Mouse (Mus musculus) liver (tissue): ENCODE measurements around the gene Pfkfb1.

Experiments
- DNase-seq: peaks from one replicate; pipeline ENCODE4 v3.0.0-alpha.2; 2020; ENCODE audit warnings: mixed read lengths

Pfkfb1 gene

DNA sequence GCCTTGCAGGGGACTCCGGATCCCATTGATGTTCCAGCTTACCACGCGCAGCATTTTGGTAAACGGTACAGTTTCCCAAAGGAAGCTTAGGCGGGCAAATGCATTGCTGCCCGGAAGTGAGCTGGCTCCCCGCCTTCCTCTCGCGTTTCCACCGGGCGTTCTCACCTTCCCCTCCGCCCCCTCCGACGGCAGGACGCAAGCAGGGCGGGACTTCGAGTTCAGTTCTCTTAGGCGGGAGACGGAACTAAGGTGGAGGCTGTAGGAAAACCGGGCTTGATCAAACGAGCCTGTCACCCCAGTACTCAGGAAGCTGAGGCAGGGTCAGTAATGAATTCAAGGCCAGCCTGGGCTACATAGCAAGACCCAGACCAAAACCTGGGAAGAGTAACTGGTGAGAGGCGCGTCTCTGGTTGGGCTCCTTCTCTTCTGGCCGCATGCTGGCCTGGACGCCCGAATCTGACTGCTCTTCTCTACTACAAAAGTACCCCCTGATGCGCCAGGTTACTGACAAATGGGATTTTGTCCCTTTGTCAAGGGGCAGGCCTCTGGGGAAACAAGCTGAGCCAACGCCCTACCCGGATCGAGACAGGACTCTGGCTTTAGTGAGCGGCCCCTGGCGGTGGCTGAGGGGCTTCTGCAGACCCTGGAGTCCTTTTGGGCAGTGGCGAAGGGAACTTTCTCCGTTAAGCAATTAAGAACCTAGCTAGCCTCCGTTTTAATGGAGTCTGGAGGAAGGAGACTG lies at the start of gene Pfkfb1:
Gene Pfkfb1, plus strand, starts transcription at position 207 of the 742 bp plus-strand sequence.
- peak; percentile 89 for DNase-seq

DNA sequence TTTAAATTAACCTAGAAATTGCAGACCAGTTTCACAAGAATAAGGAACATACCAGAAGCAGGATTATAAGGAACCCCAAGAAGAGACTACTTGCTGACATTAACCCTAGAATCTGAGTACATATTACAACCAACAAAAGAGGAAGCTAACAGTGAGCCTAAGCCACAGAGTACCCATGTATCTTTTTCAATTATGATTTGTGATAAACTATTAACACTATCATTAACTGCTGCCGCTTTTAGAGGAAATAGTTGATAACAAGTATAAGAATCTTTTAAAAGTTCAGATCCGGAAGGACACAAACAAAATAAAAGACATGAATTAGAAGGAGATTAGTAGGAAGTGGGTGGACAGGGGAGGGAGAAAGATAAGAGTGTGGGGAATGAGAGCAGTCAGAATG lies 47.9 kb upstream of the Pfkfb1 start:
- DNase-seq, result no peak

DNA sequence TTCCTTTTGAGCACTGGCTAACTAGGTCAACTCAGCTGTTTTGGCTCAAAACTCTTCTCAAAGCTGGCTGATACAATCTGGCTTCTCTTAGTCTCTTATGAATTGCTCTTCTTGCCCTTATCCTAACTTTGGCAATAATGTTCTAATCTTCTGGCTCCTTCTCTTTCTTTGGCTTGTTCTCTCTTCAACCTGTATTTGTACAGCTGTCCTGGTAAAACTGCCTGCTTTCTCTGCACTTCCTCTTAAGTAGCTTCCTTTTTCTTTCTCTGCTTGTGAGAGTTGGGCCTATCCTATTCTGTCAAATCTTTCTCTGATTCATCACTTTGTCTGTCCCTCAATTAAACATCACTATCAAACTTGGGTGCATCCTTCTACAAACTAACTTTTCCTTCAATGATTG lies 46.3 kb upstream of the Pfkfb1 start:
- no peak for DNase-seq

DNA sequence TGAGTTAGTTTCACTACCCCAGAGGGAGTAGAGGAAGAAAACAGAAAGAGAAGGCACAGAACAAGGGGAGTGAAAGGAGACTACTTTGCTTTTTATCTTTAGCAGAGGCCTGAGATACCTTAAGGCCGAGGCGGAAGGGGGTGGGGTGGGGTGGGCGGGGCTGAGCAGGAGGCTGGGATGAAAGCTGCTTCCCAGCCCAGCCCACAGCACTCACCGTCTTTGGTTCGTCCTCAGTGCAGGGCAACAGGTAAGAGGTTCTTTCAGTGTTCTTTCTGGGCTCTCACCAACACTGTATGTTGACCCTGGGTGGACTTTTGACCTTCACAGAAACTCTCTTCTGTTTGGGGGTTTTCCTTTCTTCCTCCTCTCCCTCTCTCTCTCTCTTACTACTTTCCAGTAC lies 40.8 kb upstream of the Pfkfb1 start, which contains the start of gene Alas2:
Gene Alas2, plus strand, starts transcription at position 137 of the 400 bp plus-strand sequence.
- DNase-seq, result peak; percentile 84

DNA sequence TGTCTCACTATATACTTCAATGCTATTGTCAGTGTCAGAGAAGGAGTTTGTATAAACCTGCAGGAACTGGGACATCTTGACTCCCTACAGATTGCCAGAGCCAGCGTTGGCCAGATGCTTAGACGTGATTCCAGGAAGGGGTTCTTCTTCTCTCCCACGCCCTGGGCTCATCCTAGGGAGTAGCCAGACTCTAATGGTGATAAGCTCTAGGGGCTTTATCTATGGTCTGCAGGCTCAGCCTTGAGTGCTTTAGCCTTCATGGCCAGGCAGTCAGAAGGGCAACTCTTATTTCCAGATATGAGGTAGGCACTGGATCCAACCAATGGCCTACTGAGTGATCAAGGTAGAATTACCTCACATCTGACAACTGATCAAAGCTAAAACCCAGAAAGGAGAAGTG lies 38.4 kb upstream of the Pfkfb1 start:
- peak; percentile 87 for DNase-seq

DNA sequence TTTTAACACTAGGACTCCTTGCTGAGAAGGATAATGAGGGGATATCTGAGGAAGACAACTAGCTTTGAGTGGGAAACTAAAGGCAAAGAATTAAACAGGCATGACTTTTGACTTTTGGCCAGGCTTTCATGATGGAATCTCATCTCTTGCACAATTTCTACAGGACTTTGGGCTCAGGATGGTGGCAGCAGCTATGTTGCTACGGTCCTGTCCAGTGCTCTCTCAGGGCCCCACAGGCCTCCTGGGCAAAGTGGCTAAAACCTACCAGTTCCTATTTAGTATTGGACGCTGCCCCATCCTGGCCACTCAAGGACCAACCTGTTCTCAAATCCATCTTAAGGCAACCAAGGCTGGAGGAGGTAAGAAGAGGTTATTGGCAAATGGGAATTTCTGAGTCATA lies 36.0 kb upstream of the Pfkfb1 start:
- no peak for DNase-seq

DNA sequence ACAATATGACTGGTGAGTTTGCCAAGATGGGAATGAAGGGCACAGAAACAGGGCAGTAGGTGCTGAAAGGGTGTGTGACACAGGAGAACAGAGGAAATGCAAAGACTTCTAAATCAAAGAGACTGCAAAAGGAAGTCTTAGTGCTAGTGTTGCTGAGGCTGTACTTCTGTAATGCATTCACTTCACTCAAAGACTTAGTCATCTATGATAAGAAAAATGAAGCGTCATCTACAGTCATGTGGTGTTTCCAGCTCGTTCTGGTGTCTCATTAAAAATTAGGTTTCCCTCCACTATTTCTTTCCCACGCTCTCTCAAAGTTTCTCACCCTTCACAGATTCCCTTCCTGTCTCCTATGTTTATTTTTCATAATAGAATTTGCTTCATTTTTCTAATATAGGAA lies 34.0 kb upstream of the Pfkfb1 start:
- DNase-seq, result no peak

DNA sequence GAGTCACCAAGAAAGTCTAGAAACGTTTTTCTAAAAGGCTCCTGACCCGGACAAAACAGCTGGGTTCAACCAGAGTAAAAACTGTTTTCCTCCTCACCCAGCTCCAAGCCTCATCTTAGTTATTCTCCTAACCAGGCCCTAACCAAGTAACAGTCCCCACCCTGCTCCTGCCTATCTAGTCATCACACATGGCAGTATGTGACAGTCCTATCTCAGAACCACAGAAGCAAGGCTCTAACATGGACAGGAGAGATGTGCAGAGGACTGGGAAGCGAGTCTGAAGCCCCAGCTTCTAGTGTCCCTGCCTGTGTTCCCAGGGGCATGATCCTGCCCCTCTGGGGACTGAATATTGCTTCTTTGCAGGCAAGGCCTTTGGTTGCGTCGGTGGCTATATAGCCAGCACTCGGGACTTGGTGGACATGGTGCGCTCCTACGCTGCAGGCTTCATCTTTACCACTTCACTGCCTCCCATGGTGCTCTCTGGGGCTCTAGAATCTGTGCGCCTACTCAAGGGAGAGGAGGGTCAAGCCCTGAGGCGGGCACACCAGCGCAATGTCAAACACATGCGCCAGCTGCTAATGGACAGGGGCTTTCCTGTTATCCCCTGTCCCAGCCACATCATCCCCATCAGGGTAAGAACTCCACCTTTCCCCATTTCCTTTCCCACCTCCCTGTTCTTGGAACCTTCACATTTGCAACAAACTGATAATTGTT lies 23.2 kb upstream of the Pfkfb1 start:
- DNase-seq, result peak; percentile 73

DNA sequence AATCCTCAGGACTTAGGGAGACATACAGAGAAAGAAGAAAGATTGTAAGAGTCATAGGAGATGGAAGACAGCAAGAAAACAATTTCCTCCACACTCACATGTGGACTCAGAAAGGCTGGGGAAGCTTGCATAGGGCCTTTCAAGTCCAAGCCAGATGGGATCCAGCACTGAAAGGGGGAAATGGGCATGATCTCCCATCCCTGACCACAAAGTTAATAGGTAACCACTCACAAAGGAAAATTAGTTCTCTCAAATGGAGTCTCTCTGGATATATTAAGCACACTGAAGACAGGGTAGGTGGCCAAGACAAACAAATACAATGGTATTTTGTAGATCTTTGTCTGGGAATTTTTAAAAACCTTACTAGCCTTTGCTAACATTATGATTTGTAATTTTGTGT lies 6.1 kb upstream of the Pfkfb1 start:
- DNase-seq, result no peak

DNA sequence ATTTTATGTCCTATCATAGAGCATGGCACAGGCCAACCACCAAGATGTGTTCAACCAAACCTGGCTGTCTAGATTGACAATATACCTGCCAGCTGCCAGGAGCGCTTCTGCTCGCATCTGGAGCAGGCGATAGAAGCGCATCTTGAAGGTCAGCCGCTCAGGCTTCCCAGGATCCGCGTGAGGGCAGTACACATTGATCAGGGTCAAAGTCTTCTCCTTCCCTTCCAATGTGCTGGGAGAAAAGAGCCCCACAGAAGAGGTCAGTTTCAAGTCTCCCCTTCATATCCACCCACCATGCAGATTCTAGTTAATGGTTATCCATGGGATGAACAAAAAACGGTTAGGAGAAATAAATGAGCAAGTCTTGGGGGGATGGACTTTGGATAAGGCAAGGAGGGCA lies 2.9 kb upstream of the Pfkfb1 start:
- no peak for DNase-seq

DNA sequence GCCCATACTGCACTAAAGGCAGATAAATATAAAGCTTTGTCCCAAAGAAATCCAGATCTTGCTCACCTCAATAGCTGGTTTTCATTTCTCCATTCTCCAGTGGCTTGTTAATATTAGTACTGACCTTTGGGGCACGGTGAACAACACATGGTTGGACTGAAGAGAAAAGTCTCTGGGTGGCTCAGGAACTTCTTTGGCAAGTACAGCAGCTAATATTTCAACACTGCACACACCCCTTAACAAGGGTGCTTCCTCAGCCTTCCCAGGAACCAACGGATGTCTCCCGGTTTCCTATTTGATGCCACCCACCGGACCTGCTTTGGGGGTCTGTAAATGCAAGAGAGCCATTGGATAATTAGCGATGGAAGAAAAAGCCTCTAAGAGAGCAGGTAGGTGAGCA lies 1.7 kb downstream of the Pfkfb1 start, which contains the start of gene Apex2:
Gene Apex2, minus strand, starts transcription at position 173 of the 400 bp plus-strand sequence.
- DNase-seq, result no peak

DNA sequence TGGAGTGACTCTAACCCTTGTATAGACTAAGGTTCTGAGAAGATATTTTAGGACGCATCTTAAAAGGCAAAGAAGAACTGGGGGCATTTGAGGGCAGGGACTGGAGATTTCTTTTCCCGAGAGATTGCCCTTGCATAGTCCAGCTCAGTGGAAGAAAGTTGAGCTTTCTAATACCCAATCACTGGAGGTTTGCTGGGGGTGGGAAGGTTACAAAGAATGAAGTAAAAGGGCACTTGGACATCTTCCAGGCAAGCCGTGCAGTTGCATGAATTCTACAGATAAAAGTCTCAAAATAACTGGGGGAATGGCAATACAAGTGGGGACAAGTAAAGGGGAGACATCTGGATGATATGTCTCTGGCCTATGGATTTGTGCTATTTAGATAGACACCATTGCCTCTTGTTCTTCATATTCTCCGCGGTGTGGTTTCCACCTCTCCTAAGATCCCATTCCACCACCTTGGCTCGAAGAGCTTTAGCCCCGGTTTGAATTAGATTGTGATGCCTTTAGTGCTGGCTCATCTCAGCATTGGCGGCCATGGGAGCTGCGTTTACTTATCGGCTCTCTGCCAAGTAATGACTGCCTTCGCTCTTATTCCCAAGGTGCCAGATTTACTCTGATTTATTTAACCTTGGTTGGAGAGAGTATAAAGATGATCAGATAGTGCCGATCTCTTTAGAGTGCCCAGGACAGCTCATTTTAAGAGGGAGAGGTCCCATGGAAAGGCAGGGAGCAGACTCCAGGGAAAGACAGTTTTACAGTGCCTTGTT lies 5.4 kb downstream of the Pfkfb1 start:
- no peak for DNase-seq

DNA sequence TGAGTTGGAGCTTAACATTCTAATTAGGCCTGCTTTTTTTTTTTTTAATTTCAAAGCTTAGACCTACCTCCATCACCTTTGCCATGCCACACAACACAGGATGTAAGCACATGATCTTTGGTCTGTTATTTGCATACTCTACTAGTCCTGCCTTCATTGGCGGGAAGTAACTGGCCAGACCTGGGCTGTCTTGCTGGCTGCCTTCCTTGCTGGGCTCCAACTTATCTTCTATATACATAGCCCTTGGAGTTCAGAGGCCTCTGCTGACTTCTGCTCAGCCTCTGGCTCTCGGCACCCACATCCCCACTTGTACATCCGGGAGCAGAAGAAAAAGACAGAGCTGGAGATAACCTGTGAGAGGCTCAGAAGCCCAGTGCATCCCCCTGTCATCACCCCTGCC lies 6.1 kb downstream of the Pfkfb1 start:
- no peak for DNase-seq

DNA sequence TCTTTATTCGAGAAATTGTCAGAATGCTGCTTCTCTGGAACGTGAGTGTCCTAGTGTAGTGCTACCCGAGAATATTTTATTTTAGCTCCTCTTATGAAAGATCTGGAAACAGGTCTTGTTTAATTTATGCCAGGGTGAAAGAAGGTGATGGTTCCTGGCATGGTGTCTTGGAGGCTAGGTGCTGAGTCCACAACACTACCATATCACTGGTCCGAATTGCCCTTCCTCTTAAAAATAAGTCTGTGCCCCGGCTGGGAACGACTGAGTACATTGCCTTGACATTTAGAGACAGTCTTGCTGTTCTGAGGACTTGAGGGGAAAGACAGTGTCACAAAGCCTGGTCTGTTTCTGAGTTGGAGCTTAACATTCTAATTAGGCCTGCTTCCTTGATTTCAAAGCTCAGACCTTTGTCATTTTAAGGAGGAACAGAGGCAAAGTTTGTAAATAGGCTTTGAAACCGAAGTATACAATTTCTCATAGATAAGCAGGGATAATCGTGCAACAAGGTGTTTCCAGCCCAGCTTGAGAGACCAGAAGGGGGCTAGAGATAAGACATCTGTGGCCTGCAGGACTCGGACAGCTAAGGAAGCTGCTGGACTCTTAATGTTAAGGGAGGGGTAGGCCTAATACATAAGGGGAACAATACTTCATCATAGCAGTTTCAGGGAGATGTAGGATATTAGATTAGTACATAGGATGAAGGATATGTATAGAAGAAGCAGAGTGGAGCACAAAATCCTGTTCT lies 7.2 kb downstream of the Pfkfb1 start:
- peak; percentile 55 for DNase-seq

DNA sequence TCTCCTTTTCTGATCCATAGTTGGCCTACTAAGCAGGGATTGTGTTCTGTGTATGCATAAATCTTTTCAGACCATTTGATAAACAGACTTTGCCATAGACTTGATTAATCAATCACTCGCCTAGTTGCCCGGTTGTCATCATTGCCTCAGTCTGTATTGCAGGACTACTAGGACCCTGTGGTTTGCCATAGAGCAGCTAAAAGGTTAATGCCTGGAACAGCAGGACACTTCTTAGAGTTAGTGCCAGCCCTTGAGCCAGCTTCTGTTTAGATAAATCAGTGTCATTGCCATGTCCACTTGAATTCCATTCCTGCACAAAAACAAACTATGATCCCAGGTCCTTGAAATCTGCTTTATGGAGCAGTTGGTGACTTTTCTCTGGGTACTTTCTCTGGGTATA lies 10.9 kb downstream of the Pfkfb1 start:
- DNase-seq, result no peak

DNA sequence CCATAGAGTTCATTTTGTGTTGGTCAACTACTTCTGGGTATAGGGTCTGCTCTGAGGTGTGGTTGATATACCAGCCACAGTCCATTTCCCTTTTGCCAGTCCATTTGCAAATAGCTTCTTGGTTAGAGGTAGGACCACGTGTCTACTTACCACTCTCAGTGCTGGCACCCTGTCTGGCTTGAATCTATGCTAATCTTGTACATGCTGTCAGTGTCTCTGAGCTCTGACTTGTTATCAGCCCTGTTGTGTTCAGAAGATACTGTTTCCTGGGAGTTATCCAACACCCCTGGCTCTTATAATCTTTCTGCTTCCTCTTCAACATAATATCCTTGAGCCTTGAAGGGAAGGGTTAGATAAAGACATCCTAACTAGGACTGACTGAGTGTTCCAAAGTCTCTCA lies 48.4 kb downstream of the Pfkfb1 start:
- DNase-seq, result no peak

DNA sequence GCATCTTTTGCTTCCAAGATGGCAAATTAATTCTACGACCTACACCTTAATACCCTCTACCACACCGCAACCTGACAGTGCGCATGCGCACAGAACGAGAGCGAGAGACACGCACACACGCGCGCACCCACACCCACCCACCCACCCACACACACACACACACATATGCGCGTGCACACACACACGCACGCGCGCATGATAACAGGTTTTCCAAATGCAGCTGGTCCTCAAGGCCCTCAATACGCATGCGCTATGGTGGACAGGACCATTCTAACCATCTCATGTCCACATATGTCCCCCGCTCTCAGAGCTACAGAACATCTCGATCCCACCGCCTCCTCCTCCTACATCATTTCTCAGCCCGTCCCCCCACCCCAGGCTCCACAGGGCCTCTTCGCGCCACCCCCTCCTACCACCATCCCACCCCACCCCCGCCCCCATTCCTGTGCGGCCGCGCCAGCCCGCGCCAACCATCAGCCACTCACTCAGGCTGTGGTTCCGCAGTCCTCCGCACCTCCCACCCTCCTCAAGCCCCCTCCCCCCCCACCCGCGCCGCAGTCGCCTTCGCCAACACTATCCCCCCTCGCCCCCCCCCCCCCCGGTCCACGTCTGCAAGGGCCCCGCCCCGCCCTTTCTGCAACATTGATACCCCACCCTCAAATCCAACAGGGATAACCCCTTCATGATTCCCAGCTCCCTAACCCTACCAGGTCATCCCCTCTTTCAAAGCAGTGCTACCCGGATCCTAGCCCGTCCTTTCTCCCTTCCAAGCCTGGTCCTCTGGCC lies 68.3 kb downstream of the Pfkfb1 start:
- no peak for DNase-seq

DNA sequence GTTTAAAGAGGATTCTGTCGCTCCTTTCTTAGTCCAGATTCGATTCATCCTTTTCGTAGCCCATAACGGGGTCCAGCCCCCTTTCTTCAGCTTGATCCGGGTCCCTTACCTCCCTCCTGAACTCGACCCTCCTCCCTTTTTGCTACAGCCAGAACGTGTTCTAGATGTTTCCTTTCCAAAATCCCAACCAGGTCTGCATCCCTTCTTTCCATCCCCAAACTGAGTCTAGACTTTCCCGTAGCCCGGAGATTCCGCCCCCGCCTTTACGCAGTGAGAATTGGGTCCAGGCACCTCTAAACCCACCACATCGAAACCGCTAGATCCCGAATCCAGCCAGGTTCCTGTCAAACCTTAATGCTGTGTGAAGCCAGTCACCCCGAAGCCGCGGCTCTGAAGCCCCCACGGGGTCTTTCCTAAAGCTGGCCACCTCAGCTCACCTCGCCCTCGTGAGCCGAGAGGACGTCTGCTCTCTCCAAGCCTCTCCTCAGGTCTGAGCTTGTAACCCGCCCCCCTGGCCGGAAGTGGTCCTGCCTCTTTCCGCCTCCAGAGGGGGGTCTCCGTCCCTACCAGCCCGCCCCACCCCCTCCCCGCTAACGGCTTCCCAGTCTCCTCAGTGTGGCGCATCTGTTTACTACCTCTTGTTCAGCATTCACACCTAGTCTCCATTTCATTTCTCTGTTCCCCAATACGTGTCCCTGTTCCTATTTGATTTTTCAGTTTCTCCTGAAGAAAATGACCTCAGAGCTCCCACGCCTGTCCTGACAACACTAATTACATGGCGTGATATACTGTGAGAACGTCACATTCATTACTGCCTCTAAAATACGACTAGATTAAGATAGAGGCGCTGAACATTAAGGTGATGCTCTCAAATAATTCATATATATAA lies 69.1 kb downstream of the Pfkfb1 start, which contains the start of gene Tro:
Gene Tro, minus strand, starts transcription at position 676 of the 889 bp plus-strand sequence.
- DNase-seq, result peak; percentile 32

DNA sequence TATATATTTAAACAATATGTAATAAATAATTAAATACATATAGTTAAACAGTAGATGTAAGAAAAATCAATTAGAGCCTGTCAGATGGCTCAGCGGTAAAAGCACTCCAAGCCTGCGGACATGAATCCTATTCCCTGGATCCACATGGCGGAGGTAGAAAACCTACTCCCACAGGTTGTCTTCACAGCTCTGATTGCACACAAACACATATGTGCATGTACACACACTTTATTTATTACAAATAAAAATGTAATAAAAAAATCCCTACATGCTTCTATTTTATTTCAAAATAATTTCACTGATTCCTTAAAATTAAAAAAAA lies 69.7 kb downstream of the Pfkfb1 start:
- no peak for DNase-seq

DNA sequence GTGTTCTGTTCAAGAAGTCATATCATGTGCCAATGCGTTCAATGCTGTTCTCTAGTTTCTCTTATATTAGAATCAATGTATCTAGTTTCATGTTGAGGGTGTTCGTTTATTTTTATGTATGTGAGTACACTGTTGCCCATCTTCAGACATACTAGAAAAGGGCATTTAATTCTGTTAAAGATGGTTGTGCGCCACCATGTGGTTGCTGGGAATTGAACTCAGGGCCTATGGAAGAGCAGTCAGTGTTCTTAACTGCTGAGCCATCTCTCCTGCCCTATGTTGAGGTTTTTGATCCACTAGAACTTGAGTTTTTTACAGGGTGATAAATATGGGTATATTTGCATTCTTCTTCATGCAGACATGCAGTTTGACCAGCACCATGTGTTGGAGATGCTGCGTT lies 74.8 kb downstream of the Pfkfb1 start:
- peak; percentile 21 for DNase-seq

DNA sequence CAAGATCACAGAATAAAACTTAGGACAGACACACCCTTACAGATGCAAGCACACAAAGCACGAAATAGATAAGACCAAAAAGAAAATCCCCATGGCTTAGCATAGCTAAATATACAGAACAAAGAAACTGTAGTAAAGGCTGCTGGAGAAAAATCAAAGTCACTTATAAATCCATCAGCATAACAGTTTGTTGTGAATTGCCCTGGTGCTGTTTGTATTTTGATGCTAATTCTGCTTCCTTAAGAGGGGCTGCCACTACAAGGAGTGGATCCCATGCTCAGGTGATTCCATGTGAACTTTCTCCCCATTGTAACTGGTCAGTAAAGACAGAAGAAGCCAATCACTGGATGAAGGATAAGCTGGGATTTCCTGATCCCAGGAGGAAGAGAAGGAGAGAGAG lies 89.5 kb downstream of the Pfkfb1 start:
- no peak for DNase-seq
